Mouse (Mus musculus) T-helper 17 cell (primary cell): ENCODE measurements around the gene Zfp319.

Experiments
- in situ Hi-C, 2 experiments: fragments of 300-600 bp; cut with MboI, MseI; formaldehyde crosslinking; loops; 1 replicate in 1 of 2; 2 replicates in 1 of 2; pipeline ENCODE4 v1.15.1; 2025; ENCODE audit warnings: high pct_unique_total_duplicates in 2 of 2

Gene Zfp319

GRCm38 (mm10) chr8:95313857-95314256 lies 17.9 kb downstream of the Zfp319 start:
- in situ Hi-C loops = loop anchor here in 1 of 2 experiments (5.0 kb wide), 1 partner anchor 62 kb away; no protein-coding TSS in a partner anchor

- in situ Hi-C loops = loop anchor here in 1 of 2 experiments (5.0 kb wide), 1 partner anchor 61 kb away; no protein-coding TSS in a partner anchor
Measured at GRCm38 (mm10) chr8:95312836-95313235, 18.9 kb downstream of the Zfp319 start.

GRCm38 (mm10) chr8:95310342-95310970 lies 21.3 kb downstream of the Zfp319 start, which contains the start of gene Tepp:
Gene Tepp (plus strand): TSS chr8:95310566.
- in situ Hi-C loops = loop anchor here in 1 of 2 experiments (5.0 kb wide), 1 partner anchor 58 kb away; no protein-coding TSS in a partner anchor

- in situ Hi-C loops = no loop called here
Measured at GRCm38 (mm10) chr8:95306431-95306830, 25.3 kb downstream of the Zfp319 start, which contains the start of gene Cngb1. Gene Cngb1 (minus strand): TSS chr8:95306585.

- in situ Hi-C loops = no loop called here
Measured at GRCm38 (mm10) chr8:95305526-95305925, 26.2 kb downstream of the Zfp319 start.

GRCm38 (mm10) chr8:95302410-95302809 lies 29.3 kb downstream of the Zfp319 start:
- in situ Hi-C loops = no loop called here

- in situ Hi-C loops = loop anchor here in 1 of 2 experiments (10.0 kb wide), 1 partner anchor 1051 kb away; no protein-coding TSS in a partner anchor
Measured at GRCm38 (mm10) chr8:95293891-95294290, 37.9 kb downstream of the Zfp319 start.

- in situ Hi-C loops = loop anchor here in 1 of 2 experiments (10.0 kb wide), 1 partner anchor 1052 kb away; no protein-coding TSS in a partner anchor
Measured at GRCm38 (mm10) chr8:95293172-95293571, 38.6 kb downstream of the Zfp319 start.

- in situ Hi-C loops = no loop called here
Measured at GRCm38 (mm10) chr8:95289066-95289650, 42.6 kb downstream of the Zfp319 start.

- in situ Hi-C loops = no loop called here
Measured at GRCm38 (mm10) chr8:95281493-95281892, 50.3 kb downstream of the Zfp319 start.
